Mouse (Mus musculus) left cerebral cortex, adult 18-20 months (tissue): ENCODE data around the gene Dicer1. TPM values are rescaled to one million over a fixed set of nuclear protein-coding genes. Genes with fewer than 3 reads are reported as not detected.

Experiments used
- DNase-seq, 2 experiments: peaks; one replicate each; pipeline ENCODE4 v3.0.0; 2021 to 2022; ENCODE audit warnings: low spot score in 2 of 2, mixed read lengths in 1 of 2
- total RNA-seq, 2 experiments: library from RNA; stranded (reverse); gene quantifications; 2 replicates each; pipeline ENCODE4 v1.2.3; 2021

Dicer1 gene
- total RNA-seq, 2 experiments from 2014 or later = 37.0 to 38.2 TPM

DNA sequence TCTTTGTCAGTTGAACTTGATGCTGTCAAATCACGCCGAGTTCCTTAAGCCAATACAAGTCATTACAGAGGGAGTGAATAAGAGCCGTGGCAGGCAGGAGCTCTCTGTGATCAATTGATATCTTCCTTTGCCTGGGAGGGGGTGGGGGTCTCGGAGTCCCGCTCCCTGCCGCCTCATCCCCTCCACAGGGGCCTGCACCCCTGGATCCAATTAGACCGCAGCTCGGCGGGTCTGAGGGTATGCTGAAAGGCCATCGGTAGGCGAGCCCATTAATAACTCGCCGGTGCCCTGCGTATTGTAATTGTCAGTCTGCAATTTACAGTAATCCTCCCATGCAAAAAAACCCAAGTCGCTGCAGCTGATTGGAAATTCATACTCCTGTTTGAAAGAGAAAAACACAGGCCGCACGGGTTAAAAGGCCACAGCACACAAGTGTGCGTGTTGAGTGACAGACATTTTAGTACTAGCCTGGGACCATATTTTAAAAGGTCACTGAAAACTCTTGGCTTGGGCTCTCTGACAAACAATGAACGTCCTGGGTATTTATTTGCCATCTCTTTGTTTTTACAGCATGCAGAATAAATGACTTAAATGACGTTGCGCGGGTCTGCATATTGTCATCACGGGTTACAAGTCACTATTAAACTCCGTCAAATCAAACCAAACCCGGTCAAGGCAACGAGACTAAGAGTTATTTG is 72.5 kb downstream of the Dicer1 start:
- DNase-seq = no peak

DNA sequence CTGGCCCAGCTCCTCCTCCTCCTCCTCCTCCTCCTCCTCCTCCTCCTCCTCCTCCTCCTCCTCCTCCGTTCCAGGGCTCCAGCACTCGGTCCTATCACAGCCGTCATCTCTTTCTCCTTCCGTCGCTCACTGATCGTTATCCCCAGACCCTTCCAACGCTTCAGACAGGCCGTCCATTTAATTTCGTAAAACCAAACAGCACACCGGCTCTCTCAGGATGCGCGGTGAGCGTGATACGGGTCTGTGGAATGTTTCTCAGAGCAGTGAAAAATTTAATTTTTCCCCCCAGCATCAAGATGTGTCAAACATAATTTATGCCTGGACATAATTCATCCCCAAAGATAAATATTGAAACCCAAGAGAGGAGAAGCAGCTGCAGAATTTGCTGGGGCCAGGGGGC is 73.3 kb downstream of the Dicer1 start:
- DNase-seq = no peak

GRCm38 (mm10) chr12:104677371-104677924 is 74.3 kb downstream of the Dicer1 start:
- DNase-seq = no peak

DNA sequence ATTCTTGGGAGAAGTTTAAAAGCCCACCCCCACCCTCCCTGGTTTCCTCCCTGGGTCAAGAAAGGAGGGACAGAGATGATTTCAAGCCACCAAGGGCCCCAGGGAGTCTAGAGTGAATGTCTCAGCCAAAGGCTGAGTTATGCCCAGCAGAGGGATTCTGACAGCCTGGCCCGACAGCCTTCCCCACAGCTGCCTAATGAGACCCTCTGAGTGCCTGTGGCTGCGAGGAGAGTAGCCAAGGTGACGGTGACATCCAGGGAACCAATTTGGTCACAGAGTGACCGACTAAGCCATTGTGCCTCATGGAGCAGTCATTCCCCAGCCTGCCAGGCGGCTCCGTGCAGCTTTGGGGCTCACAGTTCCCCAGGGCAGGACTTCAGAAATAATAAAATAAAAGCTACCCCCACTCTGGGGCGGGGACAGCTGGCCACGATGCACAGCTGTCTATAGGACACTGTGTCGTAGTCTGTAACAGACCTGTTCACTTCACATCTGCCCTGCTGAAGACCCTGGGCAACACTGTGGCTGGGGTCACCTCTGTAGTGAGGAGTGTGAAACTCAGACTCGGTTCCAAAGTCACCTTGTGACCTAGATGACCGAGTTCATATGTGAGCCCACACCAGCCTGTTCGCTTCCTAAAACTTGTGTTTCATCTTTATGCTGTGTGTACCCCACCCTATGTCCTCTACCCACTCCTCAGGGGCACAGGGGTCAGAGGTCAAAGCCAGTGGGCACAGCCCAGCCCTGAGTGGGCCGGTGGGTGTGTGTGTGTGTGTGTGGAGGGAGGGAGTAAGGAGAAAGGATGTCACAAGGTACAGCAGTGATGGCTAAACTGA is 75.0 kb downstream of the Dicer1 start:
- DNase-seq = no peak

GRCm38 (mm10) chr12:104672976-104673375 is 78.8 kb downstream of the Dicer1 start:
- DNase-seq = no peak

- no peak for DNase-seq
Observed at GRCm38 (mm10) chr12:104672406-104672805, 79.3 kb downstream of the Dicer1 start.

- no peak for DNase-seq
Observed at GRCm38 (mm10) chr12:104667846-104668245, 83.9 kb downstream of the Dicer1 start.

GRCm38 (mm10) chr12:104665951-104666350 is 85.8 kb downstream of the Dicer1 start:
- no peak for DNase-seq

DNA sequence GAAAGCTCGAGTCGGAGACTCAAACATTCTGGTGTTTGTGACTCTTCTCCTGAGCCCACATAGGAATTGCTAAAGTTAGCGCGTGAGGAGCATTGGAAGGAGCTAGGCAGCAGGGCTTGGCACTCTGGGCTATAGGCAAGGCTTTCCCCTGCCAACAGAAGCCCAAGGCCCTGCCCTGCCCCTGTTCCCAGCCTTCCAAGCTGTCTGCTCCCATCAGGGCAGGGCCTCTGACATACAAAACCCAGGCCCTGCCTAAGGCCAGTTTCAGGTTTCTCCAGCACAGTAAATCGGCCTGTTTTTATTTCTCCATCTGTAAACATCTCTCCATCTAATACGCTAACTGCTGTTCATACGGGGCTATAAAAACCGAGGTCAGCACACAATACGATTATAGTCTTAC is 86.2 kb downstream of the Dicer1 start:
- DNase-seq = no peak

DNA sequence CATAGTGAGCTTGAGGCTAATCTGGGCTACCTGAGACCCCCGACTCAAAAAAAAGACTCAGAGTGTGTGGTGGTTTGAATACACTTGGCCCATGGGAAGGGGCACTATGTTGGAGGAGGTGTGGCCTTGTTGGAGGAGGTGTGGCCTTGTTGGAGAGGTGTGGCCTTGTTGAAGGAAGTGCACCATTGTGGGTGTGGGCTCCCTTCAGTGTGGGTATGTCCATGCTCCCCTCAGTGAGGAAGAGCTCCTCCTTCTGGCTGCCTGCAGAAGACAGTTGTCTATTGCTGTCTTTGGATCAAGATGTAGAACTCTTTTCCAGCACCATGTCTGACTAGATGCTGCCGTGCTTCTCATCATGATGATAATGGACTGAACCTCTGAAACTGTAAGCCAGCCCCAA is 95.6 kb downstream of the Dicer1 start:
- DNase-seq = no peak

GRCm38 (mm10) chr12:104655006-104655405 is 96.7 kb downstream of the Dicer1 start:
- DNase-seq = peak in 1 of 2 experiments; percentile 20

GRCm38 (mm10) chr12:104652021-104652420 is 99.7 kb downstream of the Dicer1 start:
- no peak for DNase-seq

DNA sequence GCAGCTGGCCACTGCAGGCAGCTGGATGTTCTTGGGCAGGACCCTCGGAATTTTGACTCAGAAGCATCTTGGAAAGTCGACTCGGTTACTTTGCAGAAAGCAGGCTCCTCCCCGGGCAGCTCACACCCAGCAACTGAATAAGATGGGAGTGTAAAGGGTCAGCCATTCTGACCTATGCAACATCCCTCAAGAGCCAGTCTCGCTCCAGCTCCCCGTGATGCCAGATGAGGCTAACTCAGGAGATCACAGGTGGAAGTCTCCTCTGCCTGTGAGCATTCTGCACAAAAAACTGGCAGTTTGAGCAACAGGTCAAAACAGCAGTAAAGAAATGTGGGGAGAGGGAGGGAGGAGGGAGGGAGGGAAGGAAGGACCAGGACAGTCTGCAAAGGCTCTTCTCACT is 100.5 kb downstream of the Dicer1 start:
- DNase-seq = no peak

- no peak for DNase-seq
Observed at GRCm38 (mm10) chr12:104650510-104651260, 101.1 kb downstream of the Dicer1 start.

- DNase-seq = no peak
Observed at GRCm38 (mm10) chr12:104648366-104648765, 103.4 kb downstream of the Dicer1 start.

GRCm38 (mm10) chr12:104642337-104642736 is 109.4 kb downstream of the Dicer1 start:
- DNase-seq = no peak

- DNase-seq = no peak
Observed at GRCm38 (mm10) chr12:104640934-104641333, 110.8 kb downstream of the Dicer1 start.

DNA sequence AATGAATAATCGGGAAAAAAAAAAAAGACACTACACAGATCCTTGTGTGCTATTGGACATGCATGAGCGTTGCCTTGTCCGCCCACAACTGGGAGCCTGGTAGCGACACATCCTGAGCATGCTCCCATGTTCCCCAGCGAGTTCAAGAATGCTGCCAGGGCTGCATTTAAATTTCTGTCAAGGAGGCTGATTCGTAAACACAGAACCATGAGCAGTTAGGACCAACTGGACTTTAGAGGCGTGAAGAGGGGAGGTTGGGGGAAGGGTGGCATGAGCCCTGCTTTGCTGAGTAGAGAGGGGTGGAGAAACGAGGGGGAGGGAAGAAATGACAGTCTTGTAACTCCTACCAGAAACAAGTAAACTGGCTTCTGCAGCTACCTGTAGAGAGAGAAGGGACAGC is 113.6 kb downstream of the Dicer1 start:
- no peak for DNase-seq
